Mouse (Mus musculus): ENCODE data around the gene Pdzk1ip1. TPM values are rescaled to one million over a fixed set of nuclear protein-coding genes. Genes with fewer than 3 reads are reported as not detected.

Pdzk1ip1 gene
- total and polyA plus RNA-seq, 3 experiments = 0.14 TPM; not detected in 2

DNA sequence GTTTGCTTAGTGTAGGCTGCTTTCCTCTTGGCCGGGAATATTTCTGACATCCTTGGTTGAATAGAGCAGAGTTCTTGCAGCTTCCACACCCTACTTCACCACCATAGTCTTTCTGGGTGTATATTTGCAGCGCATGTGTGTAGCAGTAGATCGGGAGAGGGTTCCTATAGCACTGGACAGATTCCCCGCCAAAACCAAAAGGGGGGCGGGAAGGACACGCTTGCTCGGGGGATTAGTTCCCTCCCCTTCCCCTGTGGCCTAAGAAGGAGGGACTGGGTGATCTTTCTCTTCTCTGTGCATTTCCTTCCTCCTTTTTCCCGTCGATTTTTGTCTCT is 26.0 kb upstream of the Pdzk1ip1 start:
- Histone ChIP-seq H3K9ac (ENCODE audit: control insufficient read depth, low read depth, low read length, poor library complexity, severe bottlenecking) (peak overlapping the region; percentile 84), H3K4me3 (ENCODE audit: control insufficient read depth in 1 of 2, insufficient read depth in 1 of 2, low read depth in 2 of 2, low read length in 2 of 2) (peak overlapping the region; percentile 59 to 60), H3K27ac (ENCODE audit: control insufficient read depth, low read depth, low read length) (peak overlapping the region; percentile 67), H3K79me2 (ENCODE audit: control insufficient read depth, insufficient read depth, low read length, poor library complexity) (peaks cover 66% of the 10 kb centered on the region), H3K27me3 (ENCODE audit: control insufficient read depth in 1 of 2, insufficient read depth in 2 of 2, low read length in 2 of 2) (no peaks in the 10 kb centered on the region), H3K9me3 (replicated peaks; ENCODE audit: insufficient read depth, low read length) (no peaks in the 10 kb centered on the region), H3K36me3 (ENCODE audit: control insufficient read depth in 1 of 2, insufficient read depth in 2 of 2, low read length in 2 of 2) (peaks cover 14 to 15% of the 10 kb centered on the region in 2 experiments), H3K4me1 (ENCODE audit: control insufficient read depth in 1 of 2, insufficient read depth in 2 of 2, low read length in 2 of 2) (peaks cover 0 to 15% of the 10 kb centered on the region in 2 experiments; a peak in 3 of 4 replicates)
- DNase-seq (ENCODE audit: low read depth, low spot score) = peak; percentile 79
- TF ChIP-seq CHD1 (IDR thresholded peaks at IDR 0.05; ENCODE audit: low read depth, low read length) = no peak
- peak; percentile 64; the same call in 1 of the 2 replicates for TF ChIP-seq MAZ (IDR thresholded peaks at IDR 0.05; ENCODE audit: low read depth, low read length)
- no peak for TF ChIP-seq ZMIZ1 (IDR thresholded peaks at IDR 0.05; ENCODE audit: low read depth, low read length)
- TF ChIP-seq RCOR1 (IDR thresholded peaks at IDR 0.05; ENCODE audit: low read depth, low read length) = no peak
- no peak for TF ChIP-seq HCFC1 (IDR thresholded peaks at IDR 0.05; ENCODE audit: low read depth, low read length)
- TF ChIP-seq ZKSCAN1 (IDR thresholded peaks at IDR 0.05; ENCODE audit: low read depth, low read length) = no peak
- no peak for TF ChIP-seq GABPA (IDR thresholded peaks at IDR 0.05; ENCODE audit: low read depth, low read length)
- no peak for TF ChIP-seq POLR2AphosphoS5 (IDR thresholded peaks at IDR 0.05; ENCODE audit: borderline replicate concordance, low read depth, low read length)
- 0 out of 2 replicates have a peak, but pooled peaks have one; percentile 16 for TF ChIP-seq ETS1 (IDR thresholded peaks at IDR 0.05; ENCODE audit: low read depth, low read length)
- peak; percentile 38; the same call in 1 of the 2 replicates for TF ChIP-seq NELFE (IDR thresholded peaks at IDR 0.05; ENCODE audit: low read depth, low read length)
- peak; percentile 81; the same call in 1 of the 2 replicates for TF ChIP-seq POLR2AphosphoS2 (IDR thresholded peaks at IDR 0.05; ENCODE audit: low read length)
- no peak for TF ChIP-seq ZNF384 (IDR thresholded peaks at IDR 0.05; ENCODE audit: low read depth, low read length)
- TF ChIP-seq RAD21 (IDR thresholded peaks at IDR 0.05; ENCODE audit: low read depth, low read length) = no peak
- TF ChIP-seq UBTF (IDR thresholded peaks at IDR 0.05; ENCODE audit: borderline replicate concordance, insufficient read depth, low read depth, low read length) = no peak
- no peak for TF ChIP-seq BHLHE40 (IDR thresholded peaks at IDR 0.05; ENCODE audit: borderline replicate concordance, low read depth, low read length)
- no peak; the same call in 1 of the 2 replicates for TF ChIP-seq SIN3A (IDR thresholded peaks at IDR 0.05; ENCODE audit: low read length)
- peak; percentile 92 for TF ChIP-seq E2F4 (IDR thresholded peaks at IDR 0.05; ENCODE audit: borderline replicate concordance, low read depth, low read length)
- TF ChIP-seq NRF1 (IDR thresholded peaks at IDR 0.05; ENCODE audit: insufficient read depth, low read depth, low read length, poor library complexity, severe bottlenecking) = peak; percentile 38; the same call in 1 of the 2 replicates
- 0 out of 2 replicates have a peak, but pooled peaks have one; percentile 26 for TF ChIP-seq MYB (IDR thresholded peaks at IDR 0.05; ENCODE audit: low read depth, low read length)
- TF ChIP-seq USF2 (IDR thresholded peaks at IDR 0.05; ENCODE audit: borderline replicate concordance in 1 of 2, insufficient read depth in 1 of 2, low read depth in 1 of 2, low read length in 2 of 2) = no peak
- TF ChIP-seq MEF2A (IDR thresholded peaks at IDR 0.05; ENCODE audit: extremely low read depth, insufficient replicate concordance, low read depth, low read length, poor library complexity, severe bottlenecking) = no peak
- no peak; a peak in 1 of 4 replicates for TF ChIP-seq POLR2A (IDR thresholded peaks at IDR 0.05; ENCODE audit: control insufficient read depth in 1 of 2, insufficient read depth in 1 of 2, low read depth in 1 of 2, low read length in 2 of 2, poor library complexity in 1 of 2)
- no peak; the same call in 1 of the 2 replicates for TF ChIP-seq MYC (IDR thresholded peaks at IDR 0.05; ENCODE audit: low read depth, low read length)
- TF ChIP-seq ELF1 (IDR thresholded peaks at IDR 0.05; ENCODE audit: low read depth, low read length) = no peak
- no peak for TF ChIP-seq USF1 (IDR thresholded peaks at IDR 0.05; ENCODE audit: low read depth, low read length)
- no peak for TF ChIP-seq TAL1 (IDR thresholded peaks at IDR 0.05; ENCODE audit: low read length)
- TF ChIP-seq KAT2A (conservative IDR thresholded peaks at IDR 0.05; ENCODE audit: low read depth, low read length) = no peak
- TF ChIP-seq JUND (IDR thresholded peaks at IDR 0.05; ENCODE audit: low read depth, low read length) = no peak
- 0 out of 2 replicates have a peak, but pooled peaks have one; percentile 59 for TF ChIP-seq TBP (IDR thresholded peaks at IDR 0.05; ENCODE audit: low read depth, low read length)
- no peak for TF ChIP-seq MAFK (IDR thresholded peaks at IDR 0.05; ENCODE audit: borderline replicate concordance, low read depth, low read length)
- TF ChIP-seq CTCF (IDR thresholded peaks at IDR 0.05 in 2 of 3, conservative IDR thresholded peaks at IDR 0.05 in 1 of 3; ENCODE audit: control insufficient read depth in 1 of 3, insufficient read depth in 1 of 3, low read depth in 2 of 3, low read length in 3 of 3, poor library complexity in 1 of 3, severe bottlenecking in 1 of 3) = no peak
- no peak for TF ChIP-seq CHD2 (IDR thresholded peaks at IDR 0.05; ENCODE audit: low read length)
- no peak for TF ChIP-seq ZC3H11A (IDR thresholded peaks at IDR 0.05; ENCODE audit: low read depth, low read length)
- TF ChIP-seq SMC3 (IDR thresholded peaks at IDR 0.05; ENCODE audit: low read depth, low read length) = no peak
- no peak for TF ChIP-seq MXI1 (IDR thresholded peaks at IDR 0.05; ENCODE audit: low read depth, low read length)
- no peak for TF ChIP-seq GATA1 (IDR thresholded peaks at IDR 0.05; ENCODE audit: low read depth, low read length)
- no peak; the same call in none of the 2 replicates for TF ChIP-seq MAX (IDR thresholded peaks at IDR 0.05; ENCODE audit: low read length)
- no peak for TF ChIP-seq TCF12 (IDR thresholded peaks at IDR 0.05; ENCODE audit: low read depth, low read length)
